Mouse (Mus musculus) adrenal gland, adult 8-10 months (tissue): ENCODE measurements at regions not wholly inside any gene's neighbourhood (a gene's known extent, or its start where the extent isn't known, plus 50 kb on each side); places are given as distances from the start of the nearest gene placed in this dataset.
"Not testable (repeated sequence)": the region's sequence is repeated elsewhere in the genome, so short reads cannot be mapped to it uniquely, and the experiment has no call there.

Source experiments
- DNase-seq: peaks from one replicate; pipeline ENCODE4 v3.0.0; 2022

GRCm38 (mm10) chr1:35200656-35201055 is 350.9 kb downstream of the Plekhb2 start:
- DNase-seq = no peak

- DNase-seq = no peak
Observed at GRCm38 (mm10) chr1:35201083-35201879, 351.5 kb downstream of the Plekhb2 start.

DNA sequence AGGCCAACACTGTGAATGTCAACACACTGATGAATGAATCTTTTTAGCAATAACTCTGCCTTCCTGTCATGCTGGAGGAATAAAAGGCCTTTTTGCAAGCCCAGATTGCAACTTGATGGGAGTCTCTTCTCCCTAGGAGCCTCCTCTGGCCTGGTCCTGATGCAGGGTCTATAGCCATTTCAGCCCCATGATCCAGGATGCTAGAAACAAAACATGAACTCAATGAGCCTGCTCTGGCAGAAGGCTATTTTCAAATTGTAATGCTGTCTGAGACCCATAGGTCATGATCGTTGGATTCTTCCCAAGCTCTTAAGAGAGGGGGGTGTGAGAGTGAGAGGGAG is 352.1 kb downstream of the Plekhb2 start:
- DNase-seq = no peak

- DNase-seq = no peak
Observed at GRCm38 (mm10) chr1:35202551-35202950, 352.8 kb downstream of the Plekhb2 start.

DNA sequence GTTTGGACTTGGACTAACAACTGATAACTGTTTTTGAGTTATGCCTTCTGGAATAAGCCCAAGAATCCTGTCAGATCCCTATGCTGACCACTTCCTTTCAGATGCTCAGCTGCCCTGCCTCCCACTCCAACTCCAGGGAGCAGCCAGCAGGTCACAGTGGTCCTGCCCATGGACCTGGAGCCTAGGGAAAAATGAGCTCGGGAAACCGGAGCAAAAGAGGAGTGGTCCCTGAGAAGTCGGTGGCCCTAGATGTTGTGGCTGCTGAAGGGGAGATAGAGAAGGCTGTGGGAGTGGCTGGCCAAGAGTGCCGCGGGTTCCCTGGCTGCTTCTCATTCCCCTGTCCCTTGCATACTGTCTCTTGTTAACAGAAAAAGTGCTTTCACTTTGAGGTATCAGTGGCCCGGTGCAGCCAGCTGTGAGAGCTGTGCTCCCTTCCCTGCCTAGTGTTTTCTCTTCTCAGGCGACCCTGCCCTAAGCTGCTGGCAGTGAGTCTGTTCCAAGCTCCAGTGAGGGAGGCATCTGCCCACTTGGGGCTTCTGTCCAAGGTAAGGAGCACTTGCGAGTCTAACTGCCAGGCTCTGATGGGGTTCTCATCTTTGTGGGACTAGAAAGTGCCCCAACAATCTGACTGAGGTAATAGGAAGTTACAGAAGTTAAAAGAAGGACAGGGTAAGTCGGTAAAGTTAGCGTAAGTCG is 357.2 kb downstream of the Plekhb2 start:
- no peak for DNase-seq

- no peak for DNase-seq
Observed at GRCm38 (mm10) chr1:35212111-35212891, 362.5 kb downstream of the Plekhb2 start.

GRCm38 (mm10) chr1:35213875-35214274 is 364.1 kb downstream of the Plekhb2 start:
- no peak for DNase-seq

DNA sequence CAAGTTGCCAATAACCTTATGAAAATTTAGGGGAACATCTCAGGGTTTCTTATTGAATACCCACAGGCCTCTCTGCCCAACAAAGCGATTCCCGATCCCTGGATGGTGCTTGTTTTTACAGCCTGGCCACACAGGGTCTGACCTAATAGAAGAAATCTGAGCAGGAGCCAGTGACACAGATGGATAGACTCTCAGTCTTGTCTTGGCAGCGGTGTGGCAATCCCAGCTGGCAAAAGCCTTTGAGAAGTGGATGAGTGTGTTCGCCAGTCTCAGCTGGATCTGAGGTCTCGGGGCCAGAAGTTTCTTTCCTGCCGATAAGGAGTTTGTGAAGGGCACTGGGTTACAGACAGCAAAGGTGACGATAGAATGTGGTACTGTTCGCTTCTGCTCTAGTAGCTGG is 366.6 kb downstream of the Plekhb2 start:
- no peak for DNase-seq

- DNase-seq = not testable (repeated sequence)
Observed at GRCm38 (mm10) chr1:35220215-35220614, 370.4 kb downstream of the Plekhb2 start.

DNA sequence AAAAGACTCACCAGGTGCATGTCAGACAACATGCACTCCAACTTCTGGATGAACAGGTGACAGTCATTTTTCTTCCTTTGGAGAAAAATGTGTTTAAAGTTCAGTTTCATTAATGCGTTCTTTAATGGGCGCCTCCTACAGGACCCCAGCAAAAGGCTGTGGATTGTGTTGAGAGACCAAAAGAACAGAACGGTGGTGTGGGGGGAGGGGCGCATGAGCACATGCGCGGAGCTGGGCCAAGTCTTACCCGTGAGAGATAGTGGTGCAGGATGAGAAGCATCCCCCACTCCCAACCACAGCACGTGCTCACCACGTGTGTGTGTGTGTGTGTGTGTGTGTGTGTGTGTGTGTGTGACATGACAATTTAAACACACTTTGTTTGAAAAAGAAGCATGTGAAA is 371.0 kb downstream of the Plekhb2 start:
- no peak for DNase-seq

DNA sequence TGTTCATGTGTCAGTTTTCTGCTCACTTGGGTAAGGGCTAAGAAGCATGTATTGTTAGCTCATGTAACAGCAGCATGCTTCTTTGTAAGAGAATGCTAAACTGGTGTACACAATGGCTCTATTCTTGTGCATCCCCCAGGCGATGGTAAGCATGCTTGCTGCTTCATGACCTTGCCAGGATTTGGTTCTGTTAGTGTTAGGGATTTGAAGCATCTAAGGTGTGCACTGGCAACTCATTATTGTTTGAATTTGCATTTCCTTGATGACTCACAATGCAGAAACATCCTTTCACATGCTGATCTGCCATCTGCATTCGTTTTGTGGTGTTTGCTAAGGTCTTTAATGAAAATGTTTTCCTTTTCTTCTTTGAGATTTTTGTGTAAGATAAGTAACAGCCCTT is 382.8 kb downstream of the Plekhb2 start:
- no peak for DNase-seq

GRCm38 (mm10) chr1:35238139-35238538 is 388.4 kb downstream of the Plekhb2 start:
- no peak for DNase-seq

- no peak for DNase-seq
Observed at GRCm38 (mm10) chr1:35242849-35243248, 393.1 kb downstream of the Plekhb2 start.

DNA sequence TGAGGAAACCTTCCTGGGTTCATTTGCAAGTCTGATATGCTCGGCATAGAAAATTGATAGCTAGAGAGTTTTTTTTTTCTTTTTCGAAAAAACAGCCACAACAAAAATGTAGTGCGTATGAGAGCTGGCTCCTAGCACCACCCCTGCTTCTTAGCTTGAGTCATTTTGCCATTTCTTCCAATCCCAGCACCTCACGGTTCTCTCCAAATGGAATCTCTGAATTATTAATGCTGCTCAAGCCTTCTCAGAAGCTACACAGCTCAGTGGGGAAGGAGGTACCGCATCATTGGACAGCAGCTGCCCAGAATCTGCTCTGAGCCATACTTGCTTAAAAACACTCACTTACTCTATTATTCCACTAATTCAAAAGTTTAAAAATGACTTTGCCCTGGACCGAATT is 393.6 kb downstream of the Plekhb2 start:
- no peak for DNase-seq

GRCm38 (mm10) chr1:35265125-35265524 is 415.3 kb downstream of the Plekhb2 start:
- DNase-seq = no peak

- no peak for DNase-seq
Observed at GRCm38 (mm10) chr1:35266626-35267025, 416.9 kb downstream of the Plekhb2 start.

DNA sequence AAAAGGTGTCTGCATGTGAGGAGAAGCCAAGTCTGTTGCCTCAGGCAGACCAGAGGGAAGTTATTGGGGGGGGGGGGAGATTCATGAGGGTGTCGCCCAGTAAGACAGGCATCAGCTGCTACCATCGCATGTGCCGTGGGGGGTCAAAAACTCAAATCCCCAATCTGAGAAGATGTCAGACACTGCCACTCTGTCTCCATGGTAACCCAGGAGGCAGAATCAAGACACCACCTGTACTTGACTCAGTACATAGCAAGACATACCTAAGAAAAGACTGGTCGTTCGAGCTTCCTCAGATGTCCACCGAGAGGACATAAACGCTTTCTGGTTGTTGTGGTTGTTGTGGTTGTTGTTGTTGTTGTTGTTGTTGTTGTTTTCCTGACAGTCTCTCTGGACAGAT is 418.1 kb downstream of the Plekhb2 start:
- DNase-seq = no peak

GRCm38 (mm10) chr1:35274978-35275377 is 425.2 kb downstream of the Plekhb2 start:
- no peak for DNase-seq
